Mouse (Mus musculus) liver, embryonic 14.5 days (tissue): ENCODE results near the gene Nit2. TPM values are rescaled to one million over a fixed set of nuclear protein-coding genes. Genes with fewer than 3 reads are reported as not detected.

Experiments
- ATAC-seq: fragments of 200-750 bp; cut with Nextera tagmentation; 2 replicates; pipeline ENCODE4 v1.8.0; 2017; ENCODE audit warnings: moderate number of reproducible peaks, mild to moderate bottlenecking, moderate library complexity; ENCODE audit not compliant: insufficient read depth
- DNase-seq, 3 experiments: peaks; one replicate each; pipeline ENCODE4 v3.0.0-alpha.2; 2012 to 2013; ENCODE audit warnings: low read depth in 3 of 3, low spot score in 3 of 3
- H3K27ac ChIP-seq: fragments of 300-500 bp; sonication (generic); 2 replicates; pipeline ENCODE4 v1.5.1; 2014; ENCODE audit warnings: moderate library complexity, mild to moderate bottlenecking, control low read depth, inconsistent platforms
- H3K27me3 ChIP-seq: fragments of 300-500 bp; sonication (generic); 2 replicates; pipeline ENCODE4 v1.6.1; 2014; ENCODE audit warnings: mild to moderate bottlenecking, low read length, moderate library complexity; ENCODE audit not compliant: control insufficient read depth, insufficient read depth
- H3K36me3 ChIP-seq: fragments of 300-500 bp; sonication (generic); replicated peaks from 2 replicates; pipeline ENCODE4 v1.6.1; 2014; ENCODE audit warnings: low read depth; ENCODE audit not compliant: control insufficient read depth, insufficient read depth
- H3K4me1 ChIP-seq, 2 experiments: fragments of 200-500 bp in 1 of 2; fragments of 300-500 bp in 1 of 2; sonication (generic) in 1 of 2; replicated peaks; 2 replicates each; pipeline ENCODE4 v1.6.1; 2012 to 2014; ENCODE audit warnings: antibody characterized with exemption in 1 of 2, inconsistent platforms in 1 of 2, low read length in 1 of 2; ENCODE audit not compliant: control insufficient read depth in 2 of 2, insufficient read depth in 2 of 2
- H3K4me2 ChIP-seq: fragments of 300-500 bp; sonication (generic); 2 replicates; pipeline ENCODE4 v1.6.1; 2014; ENCODE audit warnings: low read depth, mild to moderate bottlenecking, control low read depth, moderate library complexity
- H3K4me3 ChIP-seq, 2 experiments: fragments of 200-500 bp in 1 of 2; fragments of 300-500 bp in 1 of 2; sonication (generic) in 1 of 2; 2 replicates each; pipeline ENCODE4 v1.5.1; 2012 to 2014; ENCODE audit warnings: low read depth in 2 of 2, low read length in 2 of 2, mild to moderate bottlenecking in 2 of 2, control low read depth in 1 of 2, inconsistent platforms in 1 of 2, moderate library complexity in 1 of 2; ENCODE audit not compliant: insufficient read depth in 1 of 2
- H3K9ac ChIP-seq: fragments of 300-500 bp; sonication (generic); replicated peaks from 2 replicates; pipeline ENCODE4 v1.6.1; 2014; ENCODE audit warnings: mild to moderate bottlenecking, control low read depth, moderate library complexity
- H3K9me3 ChIP-seq: fragments of 300-500 bp; sonication (generic); 2 replicates; pipeline ENCODE4 v1.6.1; 2016; ENCODE audit warnings: low read length, mixed read lengths; ENCODE audit not compliant: control insufficient read depth
- CTCF ChIP-seq: IDR thresholded peaks from 2 replicates; pipeline ENCODE4 v1.5.1; 2016; ENCODE audit warnings: antibody characterized with exemption, low read depth, control low read depth
- EP300 ChIP-seq: IDR thresholded peaks from 2 replicates; pipeline ENCODE4 v1.6.1; 2016; ENCODE audit warnings: antibody characterized with exemption, low read depth
- WGBS: fragments of 180-500 bp; shearing (Covaris S2); extraction: QIAGEN DNeasy Blood & Tissue Kit; methylation state at CpG from one replicate; pipeline ENCODE4 v1.1.7; 2014; ENCODE audit not compliant: insufficient replicate concordance; 5-methylcytosine and 5-hydroxymethylcytosine counted together
- polyA plus RNA-seq, 2 experiments: library from polyadenylated mRNA; depleted of rRNA in 1 of 2; stranded (reverse) in 1 of 2; unstranded in 1 of 2; fragments of >200 nt; fragmentation: Nextera tagmentation in 1 of 2; extraction: Ambion mirVana in 1 of 2; gene quantifications; 2 replicates each; pipeline versions ENCODE4 v1.2.1 to v1.2.3; 2012 to 2014

The Nit2 gene
- polyA plus RNA-seq, 2 experiments = 15.6 to 35.0 TPM

DNA sequence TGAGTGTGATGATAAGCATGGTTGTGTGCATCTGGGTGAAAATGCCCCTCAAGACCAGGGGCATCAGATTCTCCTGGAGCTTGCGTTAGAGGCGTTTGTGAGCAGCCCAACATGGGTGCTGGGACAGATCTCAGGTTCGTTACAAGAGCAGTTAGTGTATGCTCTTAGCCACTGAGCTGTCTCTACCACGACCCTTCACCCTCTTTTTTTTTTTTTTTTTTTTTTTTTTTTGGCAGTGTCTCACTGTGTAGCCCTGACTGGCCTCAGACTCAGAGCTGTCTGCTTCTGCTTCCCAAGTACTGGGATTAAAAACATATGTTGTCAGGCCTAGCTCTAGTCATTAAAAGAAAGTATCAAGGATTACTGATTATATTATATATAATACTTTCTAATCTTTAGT lies 40.9 kb downstream of the Nit2 start:
- ATAC-seq = no peak
- DNase-seq = no peak
- Histone ChIP-seq H3K9ac (no peak overlapping the region), H3K4me1 (peaks cover 2 to 18% of the 10 kb centered on the region in 2 experiments; a peak in 3 of 4 replicates), H3K9me3 (no peaks in the 10 kb centered on the region), H3K27me3 (no peaks in the 10 kb centered on the region), H3K4me3 (no peak overlapping the region), H3K36me3 (no peaks in the 10 kb centered on the region; the same call in 1 of the 2 replicates), H3K4me2 (no peak overlapping the region), H3K27ac (no peak overlapping the region)
- TF ChIP-seq CTCF (no peak), EP300 (no peak)
- 52% methylated on average over 4 of the region's 4 CpGs for WGBS

GRCm38 (mm10) chr16:57122682-57123445 lies 44.3 kb downstream of the Nit2 start:
- peak overlapping the region; percentile 97 for H3K9ac ChIP-seq
- ATAC-seq = no peak
- H3K4me2 ChIP-seq = peak overlapping the region; percentile 83
- 17% methylated on average over 6 of the region's 6 CpGs for WGBS
- no peak for DNase-seq
- no peaks in the 10 kb centered on the region for H3K27me3 ChIP-seq
- H3K4me1 ChIP-seq = peaks cover 2 to 16% of the 10 kb centered on the region in 2 experiments; a peak in 3 of 4 replicates
- peak overlapping the region; percentile 74 to 98 for H3K4me3 ChIP-seq
- H3K27ac ChIP-seq = no peak overlapping the region
- no peaks in the 10 kb centered on the region; the same call in 1 of the 2 replicates for H3K36me3 ChIP-seq
- no peak for TF ChIP-seq EP300
- no peaks in the 10 kb centered on the region for H3K9me3 ChIP-seq

DNA sequence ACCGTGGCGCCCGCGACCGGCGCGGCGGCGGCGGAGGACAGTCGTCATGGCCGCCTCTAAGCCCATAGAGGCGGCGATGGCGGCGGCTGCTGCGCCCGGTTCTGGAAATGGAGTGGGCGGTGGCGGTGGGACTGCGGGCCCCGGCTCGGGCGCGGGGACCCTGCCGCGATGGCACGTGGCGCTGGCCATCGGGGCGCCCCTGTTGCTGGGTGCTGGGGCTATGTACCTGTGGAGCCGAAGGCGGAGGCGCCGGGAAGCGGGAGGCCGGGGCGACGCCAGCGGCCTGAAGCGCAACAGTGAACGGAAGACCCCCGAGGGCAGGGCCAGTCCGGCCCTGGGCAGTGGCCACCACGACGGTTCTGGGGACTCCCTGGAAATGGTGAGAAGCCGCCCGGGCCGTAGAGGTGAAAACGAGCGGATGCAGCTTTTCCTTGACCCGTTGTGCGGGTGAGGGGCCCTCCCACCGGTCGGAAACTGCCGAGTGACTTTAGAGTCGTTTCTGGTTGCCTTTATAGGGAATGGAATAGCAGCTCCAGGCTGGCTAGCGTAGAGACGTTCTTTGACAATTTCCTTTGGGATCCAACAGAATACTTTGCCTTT lies 45.2 kb downstream of the Nit2 start:
- TF ChIP-seq CTCF = no peak
- TF ChIP-seq EP300 = no peak
- Histone ChIP-seq H3K4me3 (peak overlapping the region; percentile 74 to 98), H3K9ac (peak overlapping the region; percentile 97), H3K27ac (peak overlapping the region; percentile 66), H3K27me3 (no peaks in the 10 kb centered on the region), H3K4me2 (peak overlapping the region; percentile 83), H3K9me3 (no peaks in the 10 kb centered on the region), H3K36me3 (no peaks in the 10 kb centered on the region; the same call in 1 of the 2 replicates), H3K4me1 (peaks cover 2 to 16% of the 10 kb centered on the region in 2 experiments; a peak in 3 of 4 replicates)
- under 1% methylated on average over 58 of the region's 59 CpGs for WGBS
- ATAC-seq (no peak), DNase-seq (no peak)

DNA sequence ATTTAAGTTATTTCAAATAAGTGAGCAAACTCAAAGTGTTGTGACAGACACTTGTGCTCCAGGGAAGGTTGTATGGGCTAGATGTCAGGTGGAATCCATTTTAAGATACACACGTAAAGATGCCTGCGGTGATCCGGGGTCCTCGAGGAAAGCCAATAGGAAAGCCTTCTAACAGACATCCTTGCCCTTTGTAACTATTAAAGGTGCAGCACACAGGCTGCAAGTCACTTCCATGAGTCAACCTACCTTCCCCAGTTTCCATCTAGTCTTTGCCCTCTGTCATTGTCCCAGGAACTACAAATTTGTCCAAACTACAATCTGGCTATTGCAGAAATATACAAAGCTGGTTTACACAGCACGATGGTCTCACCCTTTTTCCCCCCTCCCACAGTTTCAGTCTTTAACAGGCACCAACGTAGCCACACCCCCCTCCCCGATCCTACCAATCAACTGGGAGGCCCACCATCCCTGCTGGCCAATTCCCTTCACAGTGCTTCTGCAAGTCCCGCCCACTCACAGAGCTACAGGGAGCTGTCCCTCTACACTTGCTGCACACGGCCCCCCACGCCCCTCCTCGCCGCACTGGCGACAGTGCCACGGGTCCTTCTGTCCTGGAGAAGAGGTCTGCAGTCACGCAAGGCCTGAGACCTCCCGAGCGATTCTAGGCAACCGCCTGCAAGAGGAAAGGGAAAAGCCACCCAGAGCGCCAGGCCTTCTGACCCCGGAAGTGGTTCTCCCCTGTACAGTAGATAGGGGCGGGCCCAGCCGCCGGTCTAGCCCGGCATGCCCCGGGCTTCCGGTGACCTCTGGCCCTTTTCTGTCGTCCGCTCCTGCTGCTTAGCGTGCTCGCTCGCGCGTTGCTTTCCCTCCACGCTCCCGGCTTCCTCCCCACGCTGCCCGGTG lies 46.0 kb downstream of the Nit2 start, which contains the start of gene Tomm70a:
Gene Tomm70a (plus strand): TSS at position 791 of the 903 bp plus-strand sequence.
- peak within 1 kb of the TSS; percentile 74 to 98 for H3K4me3 ChIP-seq
- under 1% methylated on average over 36 of the region's 37 CpGs for WGBS
- H3K9me3 ChIP-seq = no peaks in the 10 kb centered on the region
- TF ChIP-seq EP300 (no peak), CTCF (no peak)
- peaks cover 2 to 15% of the 10 kb centered on the region in 2 experiments; a peak in 3 of 4 replicates for H3K4me1 ChIP-seq
- H3K27ac ChIP-seq = peak within 1 kb of the TSS; percentile 66
- DNase-seq (peak; percentile 81 to 85 (median 82)), ATAC-seq (peak; percentile 99)
- H3K4me2 ChIP-seq = peak within 1 kb of the TSS; percentile 83
- H3K36me3 ChIP-seq = no peaks in the 10 kb centered on the region; the same call in 1 of the 2 replicates
- no peaks in the 10 kb centered on the region for H3K27me3 ChIP-seq
- H3K9ac ChIP-seq = peak within 1 kb of the TSS; percentile 97
